Mouse (Mus musculus) adipocyte (in vitro differentiated cells): ENCODE data around the gene Fdx1.

Experiments used
- DNase-seq: peaks from one replicate; pipeline ENCODE4 v3.0.0-alpha.2; 2016; ENCODE audit warnings: low spot score

The Fdx1 gene

DNA sequence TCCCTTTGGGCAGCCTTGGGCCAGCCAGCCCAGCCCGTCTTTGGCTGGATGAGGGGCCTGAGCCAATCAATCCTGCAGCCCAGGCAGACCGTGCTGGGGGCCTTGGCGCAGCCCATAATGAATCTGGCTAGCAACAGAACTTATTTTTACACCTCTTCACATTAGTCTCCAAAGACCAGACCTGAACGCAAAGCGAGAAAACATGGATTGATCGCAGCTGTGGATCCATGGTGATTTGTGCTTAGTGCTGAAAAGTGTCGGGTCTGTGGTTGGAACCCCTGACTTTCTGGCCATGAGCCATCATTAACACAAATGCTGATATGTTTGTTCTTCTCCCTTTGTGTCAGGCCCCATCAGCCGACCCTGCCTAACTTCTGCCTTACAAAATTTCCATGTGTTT, 56.4 kb downstream of the Fdx1 start:
- DNase-seq, result no peak
